Comparison of ENCODE assay signal across 8 mouse cellular contexts in genomic region chr11:46312523-46313035, GRCm38 (mm10). TPM values are rescaled to one million over a fixed set of nuclear protein-coding genes. Genes with fewer than 3 reads are reported as not detected.
DNase-seq lines count a peak whose midpoint lies in the region; ATAC-seq and TF ChIP-seq lines count a peak whose summit lies in the region.

Gene Cyfip2, minus strand, starts transcription at chr11:46312859.

- no peaks in the 10 kb centered on the region for H3K36me3 ChIP-seq in midbrain, embryonic 14.5 days (ENCODE audit: control insufficient read depth, insufficient read depth, low read length)

- no peak within 1 kb of the TSS for H3K27ac ChIP-seq in embryonic fibroblast, embryonic 13.5 days (ENCODE audit: insufficient read depth, low read length)
- H3K27ac ChIP-seq in midbrain, embryonic 14.5 days (replicated peaks; ENCODE audit: low read depth, low read length): peak within 1 kb of the TSS; percentile 94

- no peak for TF ChIP-seq POLR2A in embryonic fibroblast, embryonic 13.5 days (IDR thresholded peaks at IDR 0.05; ENCODE audit: low read depth, low read length)

- no peak; a peak in 1 of 4 replicates for ATAC-seq in hematopoietic stem cell, adult 5-6 weeks (replicated peaks in 1 of 2; ENCODE audit: insufficient read depth in 1 of 2, low FRiP score in 2 of 2, low TSS enrichment in 1 of 2, low read depth in 1 of 2, poor library complexity in 2 of 2, severe bottlenecking in 2 of 2)
- ATAC-seq in midbrain, embryonic 14.5 days (ENCODE audit: low FRiP score, low TSS enrichment): peak; percentile 46

- H3K4me1 ChIP-seq in embryonic fibroblast, embryonic 13.5 days (ENCODE audit: control insufficient read depth, insufficient read depth, low read length): no peaks in the 10 kb centered on the region
- H3K4me1 ChIP-seq in midbrain, embryonic 14.5 days (ENCODE audit: control insufficient read depth, insufficient read depth, low read length): peaks cover 18% of the 10 kb centered on the region

- no peaks in the 10 kb centered on the region for H3K27me3 ChIP-seq in midbrain, embryonic 14.5 days (ENCODE audit: control insufficient read depth, insufficient read depth, low read length)

- WGBS in midbrain, embryonic 14.5 days: 4% methylated on average over 14 of the region's 14 CpGs

- peak within 1 kb of the TSS; percentile 78 for H3K4me2 ChIP-seq in midbrain, embryonic 14.5 days (ENCODE audit: low read length)

- H3K9ac ChIP-seq in midbrain, embryonic 14.5 days (replicated peaks; ENCODE audit: low read length): peak within 1 kb of the TSS; percentile 99

- H3K9me3 ChIP-seq in midbrain, embryonic 14.5 days (ENCODE audit: control insufficient read depth, low read length): no peaks in the 10 kb centered on the region

- H3K4me3 ChIP-seq in embryonic fibroblast, embryonic 13.5 days (ENCODE audit: insufficient read depth, low read length): peak within 1 kb of the TSS; percentile 54
- peak within 1 kb of the TSS; percentile 93 for H3K4me3 ChIP-seq in midbrain, embryonic 14.5 days (replicated peaks; ENCODE audit: low read depth, low read length)

- no peak for TF ChIP-seq CTCF in embryonic fibroblast, embryonic 13.5 days (IDR thresholded peaks at IDR 0.05; ENCODE audit: borderline replicate concordance, insufficient read depth, low read length)

- no peak for DNase-seq in thymus, postnatal 0 days (ENCODE audit: low spot score)
- no peak for DNase-seq in thymus, postnatal 25 days
- DNase-seq in left cerebral cortex, adult 18-20 months (ENCODE audit: low spot score in 2 of 2): no peak
- DNase-seq in midbrain, embryonic 14.5 days: peak; percentile 68
- DNase-seq in urinary bladder, postnatal 25 days (ENCODE audit: low spot score): no peak
- DNase-seq in lung, postnatal 10 days: no peak

RNA-seq across cellular contexts. Expression of gene Cyfip2, which starts in this region (rescaled TPM):
- polyA plus RNA-seq in thymus, postnatal 0 days (2015; fragmentation: Nextera tagmentation; extraction: Ambion mirVana): 62.7 and 67.6 TPM in 2 replicates
- 0.92 and 1.0 TPM in 2 replicates for polyA plus RNA-seq in embryonic fibroblast, embryonic 13.5 days (2011; ENCODE audit: insufficient read length, low read depth, missing spikeins)
- 79.8 and 93.2 TPM in 2 replicates for total RNA-seq in hematopoietic stem cell, adult 5-6 weeks (2017)
- 100 to 1,000 TPM; 619 to 654 TPM for total RNA-seq in left cerebral cortex, adult 18-20 months (2021)
- polyA plus RNA-seq in midbrain, embryonic 14.5 days (2014; fragmentation: Nextera tagmentation; extraction: Ambion mirVana): 96.1 and 112 TPM in 2 replicates

Comparison
In these comparisons a context has a peak if more than half of its experiments do, and no peak if none do; other contexts are left out.
1. RNA of gene Cyfip2 (polyA plus RNA-seq): 96.1 to 112 TPM in midbrain, embryonic 14.5 days and 62.7 to 67.6 TPM in thymus, postnatal 0 days; 0.92 to 1.0 TPM in embryonic fibroblast, embryonic 13.5 days; every median in the first group is over 10 times any median in the second.